Mouse (Mus musculus) olfactory bulb, adult 2 months (tissue): ENCODE measurements around the gene Fbxo47. TPM values are rescaled to one million over a fixed set of nuclear protein-coding genes. Genes with fewer than 3 reads are reported as not detected.
"Not testable (repeated sequence)": the region's sequence is repeated elsewhere in the genome, so short reads cannot be mapped to it uniquely, and the experiment has no call there.

ENCODE experiments used
- H3K27ac ChIP-seq: fragments of 200-500 bp; 2 replicates; pipeline ENCODE4 v1.5.1; 2012; ENCODE audit warnings: low read depth, low read length; ENCODE audit not compliant: insufficient read depth
- H3K4me1 ChIP-seq: fragments of 200-500 bp; 2 replicates; pipeline ENCODE4 v1.6.1; 2012; ENCODE audit warnings: low read length; ENCODE audit not compliant: control insufficient read depth, insufficient read depth
- H3K4me3 ChIP-seq: fragments of 200-500 bp; 2 replicates; pipeline ENCODE4 v1.5.1; 2012; ENCODE audit warnings: mild to moderate bottlenecking, low read depth, low read length, moderate library complexity; ENCODE audit not compliant: insufficient read depth
- CTCF ChIP-seq: fragments of 200-500 bp; IDR thresholded peaks from 2 replicates; pipeline ENCODE4 v1.5.1; 2012; ENCODE audit warnings: low read depth, mild to moderate bottlenecking, low read length, moderate library complexity; ENCODE audit not compliant: insufficient read depth
- POLR2A ChIP-seq: fragments of 200-500 bp; IDR thresholded peaks from 2 replicates; pipeline ENCODE4 v1.6.1; 2012; ENCODE audit warnings: mild to moderate bottlenecking, low read depth, low read length, moderate library complexity; ENCODE audit not compliant: insufficient read depth
- WGBS: fragments of 180-500 bp; shearing (Covaris S2); methylation state at CpG from one replicate; pipeline ENCODE4 v1.1.7; 2018; 5-methylcytosine and 5-hydroxymethylcytosine counted together
- polyA plus RNA-seq: library from polyadenylated mRNA; stranded (reverse); fragments of >200 nt; gene quantifications from 2 replicates; pipeline ENCODE4 v1.2.4, GENCODE M21; 2012; ENCODE audit warnings: low replicate concordance; ENCODE audit not compliant: missing spikeins, insufficient read depth, insufficient read length

Gene Fbxo47
- polyA plus RNA-seq, 1 experiment, result not detected

- Histone ChIP-seq H3K4me1 (peaks cover 9% of the 10 kb centered on the region), H3K4me3 (no peak overlapping the region), H3K27ac (peak overlapping the region; percentile 100; the same call in 1 of the 2 replicates)
- TF ChIP-seq POLR2A (no peak), CTCF (no peak)
- 62% methylated on average over 11 of the region's 11 CpGs for WGBS
These were observed 44.4 kb downstream of the Fbxo47 start for GRCm38 (mm10) chr11:97839441-97840134.

GRCm38 (mm10) chr11:97838779-97839440, 45.0 kb downstream of the Fbxo47 start:
- no peak overlapping the region for H3K4me3 ChIP-seq
- peaks cover 9% of the 10 kb centered on the region for H3K4me1 ChIP-seq
- 41% methylated on average over 10 of the region's 10 CpGs for WGBS
- no peak overlapping the region for H3K27ac ChIP-seq
- TF ChIP-seq POLR2A (no peak), CTCF (no peak)

GRCm38 (mm10) chr11:97837641-97838149, 46.3 kb downstream of the Fbxo47 start:
- WGBS, result 85% methylated on average over 7 of the region's 7 CpGs
- Histone ChIP-seq H3K27ac (no peak overlapping the region), H3K4me1 (peaks cover 9% of the 10 kb centered on the region), H3K4me3 (no peak overlapping the region)
- TF ChIP-seq CTCF (no peak), POLR2A (no peak)

GRCm38 (mm10) chr11:97837051-97837450, 46.9 kb downstream of the Fbxo47 start:
- not testable (repeated sequence) for H3K27ac ChIP-seq, H3K4me3 ChIP-seq
- 71% methylated on average over 9 of the region's 9 CpGs for WGBS
- peaks cover 11% of the 10 kb centered on the region for H3K4me1 ChIP-seq

GRCm38 (mm10) chr11:97836541-97836940, 47.4 kb downstream of the Fbxo47 start:
- no peak overlapping the region for H3K4me3 ChIP-seq
- no peak for TF ChIP-seq POLR2A
- TF ChIP-seq CTCF, result no peak
- no peak overlapping the region for H3K27ac ChIP-seq
- peaks cover 16% of the 10 kb centered on the region for H3K4me1 ChIP-seq
- WGBS, result 61% methylated on average over 8 of the region's 8 CpGs

GRCm38 (mm10) chr11:97833352-97833751, 50.6 kb downstream of the Fbxo47 start:
- Histone ChIP-seq H3K4me1 (peaks cover 7% of the 10 kb centered on the region), H3K27ac (no peak overlapping the region), H3K4me3 (no peak overlapping the region)
- 78% methylated on average over 15 of the region's 15 CpGs for WGBS
- TF ChIP-seq CTCF (no peak), POLR2A (no peak)

- WGBS, result 73% methylated on average over 11 of the region's 11 CpGs
These were observed 52.0 kb downstream of the Fbxo47 start for GRCm38 (mm10) chr11:97832001-97832400.

GRCm38 (mm10) chr11:97830501-97830900, 53.5 kb downstream of the Fbxo47 start:
- 87% methylated on average over 6 of the region's 6 CpGs for WGBS
- no peak overlapping the region for H3K27ac ChIP-seq
- peaks cover 19% of the 10 kb centered on the region for H3K4me1 ChIP-seq
- no peak for TF ChIP-seq CTCF
- TF ChIP-seq POLR2A, result no peak
- no peak overlapping the region for H3K4me3 ChIP-seq

More at GRCm38 (mm10) chr11:97832001-97832400, 52.0 kb downstream of the Fbxo47 start:
- TF ChIP-seq CTCF (no peak), POLR2A (no peak)
- H3K4me1 ChIP-seq, result peaks cover 13% of the 10 kb centered on the region
- no peak overlapping the region for H3K4me3 ChIP-seq
- no peak overlapping the region for H3K27ac ChIP-seq

GRCm38 (mm10) chr11:97829913-97830476, 54.0 kb downstream of the Fbxo47 start:
- H3K27ac ChIP-seq, result no peak overlapping the region
- H3K4me1 ChIP-seq, result peaks cover 23% of the 10 kb centered on the region
- WGBS, result 88% methylated on average over 12 of the region's 12 CpGs
- H3K4me3 ChIP-seq, result no peak overlapping the region
- no peak for TF ChIP-seq POLR2A
- TF ChIP-seq CTCF, result no peak
